Mouse (Mus musculus) forebrain, postnatal 0 days (tissue): ENCODE measurements around the gene Gng2. TPM values are rescaled to one million over a fixed set of nuclear protein-coding genes. Genes with fewer than 3 reads are reported as not detected.

ENCODE experiments used
- ATAC-seq: fragments of 200-750 bp; cut with Nextera tagmentation; 2 replicates; pipeline ENCODE4 v1.8.0; 2017; ENCODE audit warnings: mild to moderate bottlenecking, moderate library complexity
- DNase-seq: peaks from one replicate; pipeline ENCODE4 v3.0.0-alpha.2; 2015
- H3K27ac ChIP-seq: fragments of 300-500 bp; sonication (generic); 2 replicates; pipeline ENCODE4 v1.5.1; 2014; ENCODE audit warnings: low read depth, mild to moderate bottlenecking, antibody characterized with exemption, low read length, moderate library complexity, mixed read lengths
- H3K27me3 ChIP-seq: fragments of 300-500 bp; sonication (generic); 2 replicates; pipeline ENCODE4 v1.6.1; 2014; ENCODE audit warnings: mild to moderate bottlenecking, low read length, mixed read lengths; ENCODE audit not compliant: insufficient read depth
- H3K36me3 ChIP-seq: fragments of 300-500 bp; sonication (generic); 2 replicates; pipeline ENCODE4 v1.6.1; 2014; ENCODE audit warnings: mild to moderate bottlenecking, moderate library complexity; ENCODE audit not compliant: insufficient read depth
- H3K4me1 ChIP-seq: fragments of 300-500 bp; sonication (generic); 2 replicates; pipeline ENCODE4 v1.6.1; 2014; ENCODE audit warnings: antibody characterized with exemption; ENCODE audit not compliant: insufficient read depth
- H3K4me2 ChIP-seq: fragments of 300-500 bp; sonication (generic); 2 replicates; pipeline ENCODE4 v1.6.1; 2014; ENCODE audit warnings: low read depth, mild to moderate bottlenecking, moderate library complexity
- H3K4me3 ChIP-seq: fragments of 300-500 bp; sonication (generic); 2 replicates; pipeline ENCODE4 v1.5.1; 2014; ENCODE audit warnings: low read depth, low read length, mixed read lengths
- H3K9ac ChIP-seq: fragments of 300-500 bp; sonication (generic); 2 replicates; pipeline ENCODE4 v1.6.1; 2014; ENCODE audit warnings: mild to moderate bottlenecking
- H3K9me3 ChIP-seq: fragments of 300-500 bp; sonication (generic); 2 replicates; pipeline ENCODE4 v1.6.1; 2016; ENCODE audit warnings: low read length
- CTCF ChIP-seq: sonication (generic); IDR thresholded peaks from 2 replicates; pipeline ENCODE4 v1.5.1; 2016; ENCODE audit warnings: antibody characterized with exemption, control low read depth, low read depth
- WGBS: fragments of 180-500 bp; shearing (Covaris S2); extraction: QIAGEN DNeasy Blood & Tissue Kit; methylation state at CpG from one replicate; pipeline ENCODE4 v1.1.7; 2014; 5-methylcytosine and 5-hydroxymethylcytosine counted together
- polyA plus RNA-seq: library from polyadenylated mRNA; unstranded; fragments of >200 nt; fragmentation: Nextera tagmentation; extraction: Ambion mirVana; gene quantifications from 2 replicates; pipeline ENCODE4 v1.2.1, GENCODE M21; 2015
- total RNA-seq: library from RNA; depleted of rRNA; stranded (reverse); fragments of >200 nt; gene quantifications from 2 replicates; pipeline ENCODE4 v1.2.3, GENCODE M21; 2014; rRNA removed

Gng2 gene
- total RNA-seq (447 and 546 TPM in 2 replicates), polyA plus RNA-seq (367 and 462 TPM in 2 replicates)

GRCm38 (mm10) chr14:19977271-19978024 lies at the start of gene Gng2:
TSS of gene Gng2 (minus strand) at chr14:19977627.
- Histone ChIP-seq H3K4me1 (peaks cover 10% of the 10 kb centered on the region; the same call in 1 of the 2 replicates), H3K36me3 (no peaks in the 10 kb centered on the region), H3K9me3 (no peaks in the 10 kb centered on the region), H3K9ac (peak within 1 kb of the TSS; percentile 63), H3K27me3 (no peaks in the 10 kb centered on the region), H3K4me3 (peak within 1 kb of the TSS; percentile 48), H3K27ac (peak within 1 kb of the TSS; percentile 98), H3K4me2 (peak within 1 kb of the TSS; percentile 48)
- TF ChIP-seq CTCF: no peak
- DNase-seq: no peak
- ATAC-seq: peak; percentile 30
- WGBS: 6% methylated on average over 15 of the region's 15 CpGs

- Histone ChIP-seq H3K9ac (no peak overlapping the region), H3K9me3 (no peaks in the 10 kb centered on the region), H3K4me1 (no peaks in the 10 kb centered on the region), H3K27me3 (no peaks in the 10 kb centered on the region), H3K4me2 (no peak overlapping the region), H3K36me3 (no peaks in the 10 kb centered on the region), H3K4me3 (no peak overlapping the region), H3K27ac (no peak overlapping the region)
- WGBS: 73% methylated on average over 6 of the region's 6 CpGs
- DNase-seq (no peak), ATAC-seq (no peak)
- no peak for TF ChIP-seq CTCF
Observed at GRCm38 (mm10) chr14:20024888-20025719, 47.7 kb upstream of the Gng2 start.

DNA sequence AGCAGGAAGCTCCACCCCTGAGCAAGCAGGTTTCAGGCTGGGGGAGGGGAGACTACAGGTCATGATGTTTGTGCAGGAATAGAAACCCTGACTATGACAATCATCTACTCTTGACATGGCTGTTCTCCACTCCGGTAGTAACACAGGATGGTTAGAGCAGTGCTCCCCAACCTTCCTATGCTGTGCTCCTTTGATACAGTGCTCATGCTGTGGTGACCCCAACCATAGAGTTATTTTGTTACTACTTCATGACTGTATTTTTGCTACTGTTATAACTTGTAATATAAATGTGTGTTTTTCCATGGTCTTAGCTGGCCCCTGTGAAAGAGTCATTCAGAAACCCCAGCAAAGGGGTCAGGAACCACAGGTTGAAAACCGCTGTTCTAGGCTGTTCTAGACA lies 46.5 kb upstream of the Gng2 start:
- H3K27me3 ChIP-seq: no peaks in the 10 kb centered on the region
- H3K36me3 ChIP-seq: no peaks in the 10 kb centered on the region
- WGBS: 97% methylated on average over 2 of the region's 2 CpGs
- no peak overlapping the region for H3K4me2 ChIP-seq
- H3K27ac ChIP-seq: no peak overlapping the region
- H3K4me3 ChIP-seq: no peak overlapping the region
- no peaks in the 10 kb centered on the region for H3K9me3 ChIP-seq
- peaks cover 5% of the 10 kb centered on the region; the same call in 1 of the 2 replicates for H3K4me1 ChIP-seq
- no peak for TF ChIP-seq CTCF
- no peak overlapping the region for H3K9ac ChIP-seq
- DNase-seq (no peak), ATAC-seq (no peak)

- no peaks in the 10 kb centered on the region for H3K9me3 ChIP-seq
- no peak overlapping the region for H3K9ac ChIP-seq
- H3K4me3 ChIP-seq: no peak overlapping the region
- ATAC-seq: peak; percentile 78
- TF ChIP-seq CTCF: no peak
- H3K27ac ChIP-seq: no peak overlapping the region
- peak; percentile 24 for DNase-seq
- no peaks in the 10 kb centered on the region for H3K36me3 ChIP-seq
- H3K27me3 ChIP-seq: no peaks in the 10 kb centered on the region
- H3K4me1 ChIP-seq: peaks cover 6% of the 10 kb centered on the region; the same call in 1 of the 2 replicates
- 54% methylated on average over 3 of the region's 3 CpGs for WGBS
- no peak overlapping the region for H3K4me2 ChIP-seq
Observed at GRCm38 (mm10) chr14:20019486-20019885, 42.1 kb upstream of the Gng2 start.

GRCm38 (mm10) chr14:20012506-20013275 lies 35.3 kb upstream of the Gng2 start:
- no peaks in the 10 kb centered on the region for H3K9me3 ChIP-seq
- ATAC-seq (peak; percentile 81), DNase-seq (peak; percentile 35)
- H3K27me3 ChIP-seq: no peaks in the 10 kb centered on the region
- no peak overlapping the region for H3K4me2 ChIP-seq
- H3K4me1 ChIP-seq: no peaks in the 10 kb centered on the region
- 58% methylated on average over 9 of the region's 9 CpGs for WGBS
- no peak overlapping the region for H3K4me3 ChIP-seq
- H3K27ac ChIP-seq: no peak overlapping the region
- no peak overlapping the region for H3K9ac ChIP-seq
- no peaks in the 10 kb centered on the region for H3K36me3 ChIP-seq
- no peak for TF ChIP-seq CTCF

- TF ChIP-seq CTCF: no peak
- DNase-seq: no peak
- no peak for ATAC-seq
- 70% methylated on average over 3 of the region's 3 CpGs for WGBS
- Histone ChIP-seq H3K27me3 (no peaks in the 10 kb centered on the region), H3K36me3 (no peaks in the 10 kb centered on the region), H3K4me2 (no peak overlapping the region), H3K4me3 (no peak overlapping the region), H3K27ac (no peak overlapping the region), H3K9ac (no peak overlapping the region), H3K9me3 (no peaks in the 10 kb centered on the region), H3K4me1 (no peaks in the 10 kb centered on the region)
Observed at GRCm38 (mm10) chr14:20007446-20007845, 30.0 kb upstream of the Gng2 start.
